Mouse (Mus musculus) intestine, embryonic 14.5 days (tissue): ENCODE results near the gene Macf1. TPM values are rescaled to one million over a fixed set of nuclear protein-coding genes. Genes with fewer than 3 reads are reported as not detected.

Experiments
- ATAC-seq: fragments of 200-750 bp; cut with Nextera tagmentation; replicated peaks from 2 replicates; pipeline ENCODE4 v1.8.0; 2017; ENCODE audit warnings: low read depth, moderate number of reproducible peaks, moderate TSS enrichment, moderate library complexity; ENCODE audit not compliant: low FRiP score, low TSS enrichment
- DNase-seq: peaks from one replicate; pipeline ENCODE4 v3.0.0-alpha.2; 2018; ENCODE audit warnings: low spot score
- H3K27ac ChIP-seq: fragments of 300-500 bp; sonication (generic); 2 replicates; pipeline ENCODE4 v1.5.1; 2014; ENCODE audit warnings: low read depth, mild to moderate bottlenecking, control low read depth
- H3K27me3 ChIP-seq: fragments of 300-500 bp; sonication (generic); replicated peaks from 2 replicates; pipeline ENCODE4 v1.6.1; 2014; ENCODE audit warnings: low read length, control low read depth; ENCODE audit not compliant: control insufficient read depth, insufficient read depth
- H3K36me3 ChIP-seq: fragments of 300-500 bp; sonication (generic); 2 replicates; pipeline ENCODE4 v1.6.1; 2014; ENCODE audit warnings: low read length, control low read depth; ENCODE audit not compliant: control insufficient read depth, insufficient read depth
- H3K4me1 ChIP-seq: fragments of 300-500 bp; sonication (generic); replicated peaks from 2 replicates; pipeline ENCODE4 v1.6.1; 2014; ENCODE audit warnings: low read length, control low read depth, mixed read lengths; ENCODE audit not compliant: control insufficient read depth, insufficient read depth
- H3K4me2 ChIP-seq: fragments of 300-500 bp; sonication (generic); 2 replicates; pipeline ENCODE4 v1.6.1; 2014; ENCODE audit warnings: low read length
- H3K4me3 ChIP-seq: fragments of 300-500 bp; sonication (generic); 2 replicates; pipeline ENCODE4 v1.5.1; 2014; ENCODE audit warnings: low read depth, low read length, control low read depth, mixed read lengths
- H3K9ac ChIP-seq: fragments of 300-500 bp; sonication (generic); 2 replicates; pipeline ENCODE4 v1.6.1; 2014; ENCODE audit warnings: mild to moderate bottlenecking, low read length
- H3K9me3 ChIP-seq: fragments of 300-500 bp; sonication (generic); 2 replicates; pipeline ENCODE4 v1.6.1; 2016; ENCODE audit warnings: low read length, control low read depth; ENCODE audit not compliant: control insufficient read depth
- WGBS: fragments of 180-500 bp; shearing (Covaris S2); extraction: QIAGEN DNeasy Blood & Tissue Kit; methylation state at CpG from one replicate; pipeline ENCODE4 v1.1.7; 2014; 5-methylcytosine and 5-hydroxymethylcytosine counted together
- polyA plus RNA-seq: library from polyadenylated mRNA; unstranded; fragments of >200 nt; fragmentation: Nextera tagmentation; extraction: Ambion mirVana; gene quantifications from 2 replicates; pipeline ENCODE4 v1.2.1, GENCODE M21; 2014

Gene Macf1
- 64.7 and 69.8 TPM in 2 replicates for polyA plus RNA-seq

GRCm38 (mm10) chr4:123684260-123684659 is at the start of gene Macf1:
Gene Macf1, minus strand, starts transcription at chr4:123684360.
- DNase-seq: no peak
- H3K36me3 ChIP-seq: no peaks in the 10 kb centered on the region
- H3K4me2 ChIP-seq: no peak within 1 kb of the TSS
- 0 out of 2 replicates have a peak, but pooled peaks cover 17% of the 10 kb centered on the region for H3K4me1 ChIP-seq
- no peak for ATAC-seq
- no peak within 1 kb of the TSS for H3K9ac ChIP-seq
- no peaks in the 10 kb centered on the region for H3K9me3 ChIP-seq
- WGBS: 84% methylated on average over 3 of the region's 3 CpGs
- peaks cover 15% of the 10 kb centered on the region for H3K27me3 ChIP-seq
- no peak within 1 kb of the TSS for H3K4me3 ChIP-seq
- H3K27ac ChIP-seq: no peak within 1 kb of the TSS

GRCm38 (mm10) chr4:123733532-123733931 is 49.4 kb upstream of the Macf1 start:
- no peak for DNase-seq
- Histone ChIP-seq H3K4me3 (no peak overlapping the region), H3K27me3 (no peaks in the 10 kb centered on the region), H3K9ac (no peak overlapping the region), H3K4me2 (no peak overlapping the region), H3K27ac (no peak overlapping the region), H3K4me1 (no peaks in the 10 kb centered on the region), H3K36me3 (peaks cover 39% of the 10 kb centered on the region), H3K9me3 (no peaks in the 10 kb centered on the region)
- ATAC-seq: no peak
- 87% methylated on average over 9 of the region's 9 CpGs for WGBS

GRCm38 (mm10) chr4:123732921-123733320 is 48.8 kb upstream of the Macf1 start:
- Histone ChIP-seq H3K9ac (no peak overlapping the region), H3K4me1 (no peaks in the 10 kb centered on the region), H3K27me3 (no peaks in the 10 kb centered on the region), H3K36me3 (peaks cover 33% of the 10 kb centered on the region), H3K9me3 (no peaks in the 10 kb centered on the region), H3K4me2 (no peak overlapping the region), H3K27ac (no peak overlapping the region), H3K4me3 (no peak overlapping the region)
- WGBS: 78% methylated on average over 2 of the region's 2 CpGs
- ATAC-seq: no peak
- no peak for DNase-seq

- H3K4me2 ChIP-seq: no peak overlapping the region
- H3K9ac ChIP-seq: no peak overlapping the region
- no peak overlapping the region for H3K4me3 ChIP-seq
- H3K27me3 ChIP-seq: no peaks in the 10 kb centered on the region
- peaks cover 27% of the 10 kb centered on the region for H3K36me3 ChIP-seq
- no peak overlapping the region for H3K27ac ChIP-seq
- 89% methylated on average over 4 of the region's 4 CpGs for WGBS
- H3K9me3 ChIP-seq: no peaks in the 10 kb centered on the region
- ATAC-seq (no peak), DNase-seq (no peak)
- H3K4me1 ChIP-seq: no peaks in the 10 kb centered on the region
Measured at GRCm38 (mm10) chr4:123732163-123732910, 48.2 kb upstream of the Macf1 start.

- no peaks in the 10 kb centered on the region for H3K27me3 ChIP-seq
- ATAC-seq: no peak
Measured at GRCm38 (mm10) chr4:123721761-123722160, 37.6 kb upstream of the Macf1 start.

GRCm38 (mm10) chr4:123718434-123718780 is 34.2 kb upstream of the Macf1 start:
- ATAC-seq: 0 out of 2 replicates have a peak, but pooled peaks have one; percentile 28
- Histone ChIP-seq H3K27me3 (no peaks in the 10 kb centered on the region), H3K4me3 (peak overlapping the region; percentile 54), H3K27ac (no peak overlapping the region), H3K4me2 (peak overlapping the region; percentile 53), H3K4me1 (0 out of 2 replicates have a peak, but pooled peaks cover 2% of the 10 kb centered on the region), H3K9me3 (no peaks in the 10 kb centered on the region), H3K36me3 (peaks cover 18% of the 10 kb centered on the region), H3K9ac (peak overlapping the region; percentile 84)
- 22% methylated on average over 7 of the region's 7 CpGs for WGBS
- DNase-seq: no peak

More at GRCm38 (mm10) chr4:123721761-123722160, 37.6 kb upstream of the Macf1 start:
- no peaks in the 10 kb centered on the region for H3K36me3 ChIP-seq
- no peak overlapping the region for H3K4me3 ChIP-seq
- DNase-seq: no peak
- WGBS: 88% methylated on average over 4 of the region's 4 CpGs
- H3K9ac ChIP-seq: no peak overlapping the region
- no peaks in the 10 kb centered on the region for H3K9me3 ChIP-seq
- H3K4me1 ChIP-seq: 0 out of 2 replicates have a peak, but pooled peaks cover 2% of the 10 kb centered on the region
- no peak overlapping the region for H3K27ac ChIP-seq
- no peak overlapping the region for H3K4me2 ChIP-seq

GRCm38 (mm10) chr4:123717574-123718433 is 33.6 kb upstream of the Macf1 start, which contains the start of gene Ndufs5:
Gene Ndufs5, minus strand, starts transcription at chr4:123718202.
- Histone ChIP-seq H3K4me1 (0 out of 2 replicates have a peak, but pooled peaks cover 2% of the 10 kb centered on the region), H3K4me2 (peak within 1 kb of the TSS; percentile 53), H3K9ac (peak within 1 kb of the TSS; percentile 84), H3K27ac (no peak within 1 kb of the TSS), H3K27me3 (no peaks in the 10 kb centered on the region), H3K9me3 (no peaks in the 10 kb centered on the region), H3K4me3 (peak within 1 kb of the TSS; percentile 54), H3K36me3 (peaks cover 18% of the 10 kb centered on the region)
- ATAC-seq: peak; percentile 94
- WGBS: under 1% methylated on average over 40 of the region's 40 CpGs
- DNase-seq: peak; percentile 95

- Histone ChIP-seq H3K27ac (no peak overlapping the region), H3K9ac (no peak overlapping the region), H3K9me3 (no peaks in the 10 kb centered on the region), H3K27me3 (no peaks in the 10 kb centered on the region), H3K4me1 (0 out of 2 replicates have a peak, but pooled peaks cover 2% of the 10 kb centered on the region), H3K4me3 (no peak overlapping the region), H3K36me3 (peaks cover 18% of the 10 kb centered on the region), H3K4me2 (no peak overlapping the region)
- no peak for ATAC-seq
- 96% methylated on average over 1 of the region's 3 CpGs for WGBS
- DNase-seq: no peak
Measured at GRCm38 (mm10) chr4:123712431-123712830, 28.3 kb upstream of the Macf1 start.
